Mouse (Mus musculus) cerebellum, adult 9-11 months (tissue): ENCODE results near the gene Olfr1441.

Experiments used
- DNase-seq: peaks from one replicate; pipeline ENCODE4 v3.0.0; 2022

Olfr1441 gene

GRCm38 (mm10) chr19:12417361-12417760 lies at the start of gene Olfr1441:
Olfr1441 (plus strand) TSS chr19:12417433.
- no peak for DNase-seq

GRCm38 (mm10) chr19:12373004-12373403 lies 44.2 kb upstream of the Olfr1441 start:
- no peak for DNase-seq

GRCm38 (mm10) chr19:12374465-12375025 lies 42.7 kb upstream of the Olfr1441 start:
- no peak for DNase-seq

- DNase-seq: no peak
Observed at GRCm38 (mm10) chr19:12386979-12387378, 30.3 kb upstream of the Olfr1441 start, which contains the start of gene Olfr1440. Olfr1440 (plus strand) TSS chr19:12387279.

- DNase-seq: no peak
Observed at GRCm38 (mm10) chr19:12413737-12414136, 3.5 kb upstream of the Olfr1441 start.

GRCm38 (mm10) chr19:12418312-12418711 lies 1.1 kb downstream of the Olfr1441 start:
- no peak for DNase-seq

- DNase-seq: no peak
Observed at GRCm38 (mm10) chr19:12420555-12420954, 3.3 kb downstream of the Olfr1441 start.

GRCm38 (mm10) chr19:12421680-12422079 lies 4.4 kb downstream of the Olfr1441 start:
- no peak for DNase-seq

GRCm38 (mm10) chr19:12427101-12427500 lies 9.9 kb downstream of the Olfr1441 start:
- no peak for DNase-seq

GRCm38 (mm10) chr19:12427605-12428004 lies 10.4 kb downstream of the Olfr1441 start, which contains the start of gene Pfpl:
Pfpl (plus strand) TSS chr19:12427905.
- no peak for DNase-seq

- DNase-seq: peak; percentile 8
Observed at GRCm38 (mm10) chr19:12433033-12433432, 15.8 kb downstream of the Olfr1441 start.

- DNase-seq: no peak
Observed at GRCm38 (mm10) chr19:12435011-12435416, 17.8 kb downstream of the Olfr1441 start.

GRCm38 (mm10) chr19:12435750-12436524 lies 18.7 kb downstream of the Olfr1441 start:
- DNase-seq: no peak

- DNase-seq: no peak
Observed at GRCm38 (mm10) chr19:12439581-12439980, 22.3 kb downstream of the Olfr1441 start.

- DNase-seq: no peak
Observed at GRCm38 (mm10) chr19:12440103-12440725, 23.0 kb downstream of the Olfr1441 start.

- no peak for DNase-seq
Observed at GRCm38 (mm10) chr19:12442560-12442959, 25.3 kb downstream of the Olfr1441 start.

GRCm38 (mm10) chr19:12445014-12445413 lies 27.8 kb downstream of the Olfr1441 start:
- no peak for DNase-seq

GRCm38 (mm10) chr19:12457401-12458066 lies 40.3 kb downstream of the Olfr1441 start:
- no peak for DNase-seq

- no peak for DNase-seq
Observed at GRCm38 (mm10) chr19:12459516-12459915, 42.3 kb downstream of the Olfr1441 start.

GRCm38 (mm10) chr19:12460282-12461249 lies 43.3 kb downstream of the Olfr1441 start, which contains the start of gene Mpeg1:
Mpeg1 (plus strand) TSS chr19:12460779.
- no peak for DNase-seq

GRCm38 (mm10) chr19:12462851-12463721 lies 45.9 kb downstream of the Olfr1441 start:
- no peak for DNase-seq
